Mouse (Mus musculus) spleen, adult 2 months (tissue): Measurements from ENCODE around the gene Bloc1s5. TPM values are rescaled to one million over a fixed set of nuclear protein-coding genes. Genes with fewer than 3 reads are reported as not detected.
A peak's percentile ranks its signal among the peaks of the same experiment; 100 is the strongest.

Experiments
- DNase-seq, 2 experiments: peaks; one replicate each; pipeline versions ENCODE4 v3.0.0 to v3.0.0-alpha.2; 2012 to 2021; ENCODE audit warnings: low spot score in 2 of 2, low read depth in 1 of 2
- H3K27ac ChIP-seq: fragments of 200-500 bp; 2 replicates; pipeline ENCODE4 v1.5.1; 2012; ENCODE audit warnings: low read length, inconsistent platforms; ENCODE audit not compliant: insufficient read depth
- H3K27me3 ChIP-seq: fragments of 200-500 bp; 2 replicates; pipeline ENCODE4 v1.6.1; 2012; ENCODE audit warnings: mild to moderate bottlenecking, moderate library complexity, low read length, inconsistent platforms; ENCODE audit not compliant: control insufficient read depth, insufficient read depth
- H3K36me3 ChIP-seq: fragments of 200-500 bp; 2 replicates; pipeline ENCODE4 v1.6.1; 2012; ENCODE audit warnings: mild to moderate bottlenecking, low read length, inconsistent platforms; ENCODE audit not compliant: control insufficient read depth, insufficient read depth
- H3K4me1 ChIP-seq: fragments of 200-500 bp; 2 replicates; pipeline ENCODE4 v1.6.1; 2011; ENCODE audit warnings: inconsistent platforms; ENCODE audit not compliant: control insufficient read depth, insufficient read depth, insufficient read length
- H3K4me3 ChIP-seq: fragments of 200-500 bp; 2 replicates; pipeline ENCODE4 v1.5.1; 2011; ENCODE audit warnings: mild to moderate bottlenecking, inconsistent platforms; ENCODE audit not compliant: insufficient read depth, insufficient read length; ENCODE audit errors: extremely low read depth
- CTCF ChIP-seq: fragments of 200-500 bp; IDR thresholded peaks from 2 replicates; pipeline ENCODE4 v1.5.1; 2011; ENCODE audit warnings: mild to moderate bottlenecking, inconsistent platforms; ENCODE audit not compliant: insufficient read depth, insufficient read length, insufficient replicate concordance; ENCODE audit errors: extremely low read depth
- POLR2A ChIP-seq: fragments of 200-500 bp; IDR thresholded peaks from 2 replicates; pipeline ENCODE4 v1.6.1; 2011; ENCODE audit warnings: low read depth, low read length, inconsistent platforms
- WGBS: fragments of 180-500 bp; shearing (Covaris S2); methylation state at CpG from one replicate; pipeline ENCODE4 v1.1.7; 2018; 5-methylcytosine and 5-hydroxymethylcytosine counted together
- polyA plus RNA-seq: library from polyadenylated mRNA; depleted of rRNA; stranded (reverse); fragments of >200 nt; gene quantifications from 2 replicates; pipeline ENCODE4 v1.2.3, GENCODE M21; 2012

Gene Bloc1s5
- polyA plus RNA-seq, 1 experiment: 2.3 TPM

DNA sequence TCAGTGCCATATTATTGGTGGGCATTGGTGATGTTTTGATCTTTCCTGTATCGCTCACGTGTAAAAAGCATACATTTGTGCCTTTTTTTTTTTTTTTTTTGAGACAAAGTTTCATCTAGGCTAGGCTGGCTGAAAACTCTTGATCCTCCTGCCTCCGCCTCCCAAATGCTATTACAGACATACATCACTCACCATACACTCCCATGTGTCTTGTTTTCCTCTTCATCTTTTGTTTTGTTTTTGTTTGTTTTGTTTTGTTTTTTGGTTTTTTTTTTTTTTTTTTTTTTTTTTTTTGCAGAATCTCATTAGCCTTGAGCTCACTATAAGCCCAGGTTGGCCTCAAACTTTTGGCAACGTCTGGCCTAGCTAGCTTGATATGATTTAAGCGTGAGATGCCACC is 47.6 kb downstream of the Bloc1s5 start:
- Histone ChIP-seq H3K27me3 (no peaks in the 10 kb centered on the region), H3K36me3 (no peaks in the 10 kb centered on the region), H3K4me1 (no peaks in the 10 kb centered on the region), H3K27ac (no peak overlapping the region), H3K4me3 (no peak overlapping the region)
- WGBS: 90% methylated on average over 5 of the region's 5 CpGs
- TF ChIP-seq CTCF (no peak), POLR2A (no peak)
- DNase-seq: no peak

DNA sequence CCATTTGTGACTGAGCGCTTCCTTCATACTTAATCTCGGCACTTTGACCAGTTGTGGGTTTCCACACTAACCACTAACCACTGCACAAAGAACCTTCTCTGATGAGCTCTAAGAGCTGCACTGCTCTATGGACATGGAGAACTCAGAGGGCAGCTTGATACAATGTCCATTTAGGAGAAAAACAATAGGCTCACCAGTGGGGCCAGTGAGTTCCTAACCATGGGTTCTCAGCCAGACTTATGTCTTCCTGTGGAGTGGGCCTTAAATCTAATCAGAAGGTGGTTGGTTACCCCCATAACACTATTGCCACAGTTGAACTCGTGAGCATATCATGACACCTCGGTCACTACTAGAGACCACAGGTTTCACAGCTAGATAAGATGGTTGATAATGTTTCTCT is 48.5 kb downstream of the Bloc1s5 start:
- Histone ChIP-seq H3K27ac (no peak overlapping the region), H3K27me3 (no peaks in the 10 kb centered on the region), H3K4me1 (no peaks in the 10 kb centered on the region), H3K36me3 (no peaks in the 10 kb centered on the region), H3K4me3 (no peak overlapping the region)
- TF ChIP-seq CTCF (no peak), POLR2A (no peak)
- 72% methylated on average over 4 of the region's 4 CpGs for WGBS
- no peak for DNase-seq

DNA sequence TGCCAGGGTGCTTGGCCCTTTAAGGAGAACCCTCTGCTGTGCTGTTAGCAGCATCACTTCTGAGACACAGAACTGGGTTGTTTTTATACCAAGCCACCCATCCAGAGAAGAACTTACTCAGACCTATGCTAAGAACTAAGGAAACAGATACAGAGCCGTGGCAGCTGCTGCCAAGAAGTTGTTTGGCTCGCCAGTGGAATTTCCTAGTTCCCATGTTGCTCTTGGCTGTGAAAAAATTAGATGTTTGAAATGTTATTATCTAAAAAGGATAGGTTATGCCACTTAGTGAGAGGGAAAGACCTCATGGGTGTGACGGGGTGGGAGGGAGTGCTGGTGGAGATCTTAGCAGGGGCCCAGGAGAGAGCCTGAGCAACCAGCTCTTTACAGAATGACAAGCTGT is 52.1 kb downstream of the Bloc1s5 start:
- no peaks in the 10 kb centered on the region for H3K36me3 ChIP-seq
- H3K27me3 ChIP-seq: no peaks in the 10 kb centered on the region; the same call in 1 of the 2 replicates
- WGBS: 67% methylated on average over 3 of the region's 3 CpGs
- no peak for DNase-seq
- H3K27ac ChIP-seq: no peak overlapping the region
- H3K4me1 ChIP-seq: no peaks in the 10 kb centered on the region
- H3K4me3 ChIP-seq: no peak overlapping the region
- TF ChIP-seq POLR2A: no peak
- TF ChIP-seq CTCF: no peak

DNA sequence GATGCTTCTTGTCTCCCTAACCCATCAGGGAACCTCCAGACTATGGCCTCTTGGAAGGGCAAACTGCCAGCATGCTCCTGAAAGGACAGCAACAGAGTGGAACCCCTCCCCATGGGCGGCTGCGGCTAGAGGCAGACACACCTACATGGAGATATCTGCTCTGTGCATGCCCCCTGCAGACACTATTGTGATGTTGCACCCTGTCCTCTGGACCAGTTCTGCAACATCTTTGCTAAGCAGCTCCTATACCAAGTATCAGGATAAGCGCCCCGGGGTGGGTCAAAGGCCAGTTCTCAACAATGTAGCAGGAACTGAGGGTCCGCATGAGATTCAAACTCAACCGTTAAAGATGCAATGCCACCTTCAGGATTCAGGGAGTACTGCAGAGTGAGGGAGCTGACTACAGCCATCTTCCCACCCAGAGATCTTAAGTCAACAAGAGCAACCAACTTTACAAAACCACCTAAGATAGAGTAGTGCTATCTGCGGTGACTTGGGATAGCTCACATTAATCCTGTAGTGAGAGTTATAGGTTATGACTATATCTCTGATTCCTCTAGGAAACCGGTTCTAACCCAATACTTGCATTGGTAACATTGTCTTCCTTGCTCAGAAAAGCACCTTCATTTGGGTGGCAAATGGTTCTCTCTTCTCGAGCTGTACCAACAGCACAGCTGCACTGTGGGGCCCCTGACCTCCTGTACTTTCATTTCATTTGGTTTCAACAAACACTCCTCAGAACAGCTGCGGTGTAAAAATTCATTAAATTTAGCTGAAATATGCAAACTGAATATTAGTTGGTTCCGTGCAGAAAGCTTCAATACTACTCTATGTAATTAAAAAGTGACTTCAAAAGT is 54.1 kb downstream of the Bloc1s5 start:
- H3K4me1 ChIP-seq: no peaks in the 10 kb centered on the region
- peak; percentile 14 to 48 for DNase-seq
- H3K27ac ChIP-seq: no peak overlapping the region
- TF ChIP-seq POLR2A (no peak), CTCF (peak; percentile 60; the same call in 1 of the 2 replicates)
- H3K36me3 ChIP-seq: no peaks in the 10 kb centered on the region
- WGBS: 33% methylated on average over 11 of the region's 11 CpGs
- no peak overlapping the region for H3K4me3 ChIP-seq
- no peaks in the 10 kb centered on the region; the same call in 1 of the 2 replicates for H3K27me3 ChIP-seq

DNA sequence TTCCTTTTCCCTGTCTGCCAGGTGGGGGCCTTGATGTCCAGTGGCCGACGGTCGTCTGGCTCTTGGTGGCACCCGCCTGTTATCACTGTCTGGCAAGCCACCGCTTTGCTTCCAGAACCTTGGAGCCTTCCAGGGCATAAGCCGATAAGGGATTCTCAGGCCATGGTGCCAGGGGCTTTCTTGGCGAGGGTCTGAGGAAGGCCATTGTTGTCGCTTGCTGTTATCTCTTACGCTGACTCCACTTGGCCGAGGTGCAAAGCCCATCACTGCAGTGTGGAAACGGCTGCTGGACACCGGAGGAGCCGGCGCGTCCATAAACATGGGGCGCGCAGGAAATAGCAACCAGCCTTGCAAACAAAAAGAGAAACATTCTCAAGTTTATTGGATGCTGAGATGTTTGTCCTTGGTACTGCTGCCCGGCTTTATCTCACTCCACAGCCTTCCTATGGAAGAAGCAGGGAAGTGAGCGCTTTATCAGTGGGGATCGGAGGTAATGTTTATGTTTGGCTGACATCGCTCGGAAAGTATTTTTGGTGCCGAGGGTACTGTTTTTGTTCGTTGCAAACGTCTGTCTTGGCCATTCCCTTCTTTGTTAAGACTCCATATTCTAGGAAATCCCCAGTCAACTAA is 54.8 kb downstream of the Bloc1s5 start:
- Histone ChIP-seq H3K27ac (no peak overlapping the region), H3K27me3 (no peaks in the 10 kb centered on the region; the same call in 1 of the 2 replicates), H3K36me3 (no peaks in the 10 kb centered on the region), H3K4me3 (no peak overlapping the region), H3K4me1 (no peaks in the 10 kb centered on the region)
- TF ChIP-seq POLR2A: no peak
- TF ChIP-seq CTCF: no peak
- DNase-seq: no peak
- WGBS: 21% methylated on average over 25 of the region's 25 CpGs

DNA sequence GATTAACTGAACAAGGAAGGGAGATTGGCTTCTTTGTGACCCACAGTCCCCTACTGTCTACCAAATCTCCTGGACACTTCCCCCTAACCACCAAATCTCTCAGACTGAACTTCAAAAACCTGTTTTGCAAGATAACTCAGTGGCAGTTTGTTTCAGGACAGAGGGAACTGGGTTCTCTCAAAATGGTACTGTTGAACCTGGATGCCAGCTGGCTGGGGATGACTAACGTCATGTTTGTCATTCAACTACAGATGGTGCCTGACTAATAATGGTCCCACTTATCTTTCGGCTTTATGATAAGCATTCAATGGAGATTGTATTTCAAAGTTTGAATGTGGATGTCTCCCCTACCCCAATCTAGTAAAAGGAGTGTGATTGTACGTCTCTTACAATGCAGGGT is 60.2 kb downstream of the Bloc1s5 start:
- H3K4me3 ChIP-seq: no peak overlapping the region
- no peaks in the 10 kb centered on the region; the same call in 1 of the 2 replicates for H3K27me3 ChIP-seq
- 84% methylated on average over 3 of the region's 3 CpGs for WGBS
- no peaks in the 10 kb centered on the region for H3K36me3 ChIP-seq
- TF ChIP-seq POLR2A (no peak), CTCF (no peak)
- no peaks in the 10 kb centered on the region for H3K4me1 ChIP-seq
- no peak for DNase-seq
- H3K27ac ChIP-seq: no peak overlapping the region

DNA sequence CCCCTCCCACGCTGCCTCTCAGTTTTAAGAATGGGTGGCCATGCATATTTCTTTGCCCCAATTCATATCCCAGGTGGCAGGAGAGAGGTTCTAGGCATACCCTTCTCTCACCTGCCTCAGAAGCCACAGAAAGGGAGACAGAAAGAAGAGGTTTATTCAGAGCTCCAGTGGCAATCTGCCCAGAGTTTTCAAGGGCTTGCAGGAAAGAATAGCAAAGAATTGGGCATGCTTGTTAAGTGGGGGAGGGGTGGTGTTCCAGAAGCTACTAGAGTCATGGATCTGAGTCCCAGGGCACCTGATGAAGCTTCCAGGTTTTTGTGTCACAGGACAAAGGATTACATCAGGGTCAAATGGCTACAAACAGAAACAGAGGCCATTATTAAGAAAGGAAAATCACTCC is 61.6 kb downstream of the Bloc1s5 start:
- H3K27me3 ChIP-seq: no peaks in the 10 kb centered on the region
- DNase-seq: no peak
- 96% methylated on average over 1 of the region's 1 CpGs for WGBS
- no peak overlapping the region for H3K27ac ChIP-seq
- H3K4me1 ChIP-seq: no peaks in the 10 kb centered on the region
- H3K36me3 ChIP-seq: no peaks in the 10 kb centered on the region
- H3K4me3 ChIP-seq: no peak overlapping the region
- no peak for TF ChIP-seq CTCF
- no peak for TF ChIP-seq POLR2A
